Mouse (Mus musculus) hindbrain, embryonic 14.5 days (tissue): ENCODE results near the gene Vdac1. TPM values are rescaled to one million over a fixed set of nuclear protein-coding genes. Genes with fewer than 3 reads are reported as not detected.

Source experiments
- ATAC-seq: fragments of 200-750 bp; cut with Nextera tagmentation; 2 replicates; pipeline ENCODE4 v1.8.0; 2017; ENCODE audit warnings: moderate number of reproducible peaks, mild to moderate bottlenecking, moderate TSS enrichment, moderate library complexity; ENCODE audit not compliant: low FRiP score
- DNase-seq: peaks from one replicate; pipeline ENCODE4 v3.0.0-alpha.2; 2015; ENCODE audit warnings: low spot score
- H3K27ac ChIP-seq: fragments of 300-500 bp; sonication (generic); 2 replicates; pipeline ENCODE4 v1.5.1; 2014; ENCODE audit warnings: mild to moderate bottlenecking, moderate library complexity
- H3K27me3 ChIP-seq: fragments of 300-500 bp; sonication (generic); 2 replicates; pipeline ENCODE4 v1.6.1; 2014; ENCODE audit warnings: mild to moderate bottlenecking, low read length, mixed read lengths; ENCODE audit not compliant: control insufficient read depth, insufficient read depth
- H3K36me3 ChIP-seq: fragments of 300-500 bp; sonication (generic); replicated peaks from 2 replicates; pipeline ENCODE4 v1.6.1; 2014; ENCODE audit not compliant: control insufficient read depth, insufficient read depth
- H3K4me1 ChIP-seq: fragments of 300-500 bp; sonication (generic); replicated peaks from 2 replicates; pipeline ENCODE4 v1.6.1; 2014; ENCODE audit warnings: antibody characterized with exemption, low read length, mixed read lengths; ENCODE audit not compliant: control insufficient read depth, insufficient read depth
- H3K4me2 ChIP-seq: fragments of 300-500 bp; sonication (generic); replicated peaks from 2 replicates; pipeline ENCODE4 v1.6.1; 2014; ENCODE audit warnings: mild to moderate bottlenecking, moderate library complexity
- H3K4me3 ChIP-seq: fragments of 300-500 bp; sonication (generic); replicated peaks from 2 replicates; pipeline ENCODE4 v1.5.1; 2014; ENCODE audit warnings: mild to moderate bottlenecking, low read length
- H3K9ac ChIP-seq: fragments of 300-500 bp; sonication (generic); 2 replicates; pipeline ENCODE4 v1.6.1; 2014
- H3K9me3 ChIP-seq: fragments of 300-500 bp; sonication (generic); 2 replicates; pipeline ENCODE4 v1.6.1; 2016; ENCODE audit warnings: low read length; ENCODE audit not compliant: control insufficient read depth
- WGBS: fragments of 180-500 bp; shearing (Covaris S2); extraction: QIAGEN DNeasy Blood & Tissue Kit; methylation state at CpG from one replicate; pipeline ENCODE4 v1.1.7; 2014; 5-methylcytosine and 5-hydroxymethylcytosine counted together
- polyA plus RNA-seq: library from polyadenylated mRNA; unstranded; fragments of >200 nt; fragmentation: Nextera tagmentation; extraction: Ambion mirVana; gene quantifications from 2 replicates; pipeline ENCODE4 v1.2.1, GENCODE M21; 2014

The Vdac1 gene
- polyA plus RNA-seq, 1 experiment from 2014 or later, result 295 TPM

- under 1% methylated on average over 33 of the region's 33 CpGs for WGBS
- Histone ChIP-seq H3K36me3 (no peaks in the 10 kb centered on the region), H3K4me2 (peak overlapping the region; percentile 55), H3K27me3 (no peaks in the 10 kb centered on the region), H3K9ac (peak overlapping the region; percentile 86), H3K4me3 (peak overlapping the region; percentile 78), H3K4me1 (peaks cover 7% of the 10 kb centered on the region), H3K9me3 (no peaks in the 10 kb centered on the region), H3K27ac (peak overlapping the region; percentile 92)
- ATAC-seq, result peak; percentile 81
- DNase-seq, result peak; percentile 44
These were observed 36.0 kb downstream of the Vdac1 start for GRCm38 (mm10) chr11:52396597-52397188.

- 88% methylated on average over 4 of the region's 4 CpGs for WGBS
These were observed 36.8 kb downstream of the Vdac1 start for GRCm38 (mm10) chr11:52397385-52397987.

GRCm38 (mm10) chr11:52401476-52401875, 40.8 kb downstream of the Vdac1 start:
- Histone ChIP-seq H3K27me3 (no peaks in the 10 kb centered on the region), H3K4me2 (no peak overlapping the region), H3K27ac (no peak overlapping the region), H3K4me3 (no peak overlapping the region), H3K9ac (no peak overlapping the region), H3K36me3 (peaks cover 35% of the 10 kb centered on the region), H3K9me3 (no peaks in the 10 kb centered on the region), H3K4me1 (peaks cover 7% of the 10 kb centered on the region; the same call in 1 of the 2 replicates)
- DNase-seq (no peak), ATAC-seq (no peak)
- WGBS, result 83% methylated on average over 2 of the region's 2 CpGs

More at GRCm38 (mm10) chr11:52397385-52397987, 36.8 kb downstream of the Vdac1 start:
- Histone ChIP-seq H3K36me3 (no peaks in the 10 kb centered on the region), H3K4me1 (peaks cover 7% of the 10 kb centered on the region), H3K9me3 (no peaks in the 10 kb centered on the region), H3K4me2 (peak overlapping the region; percentile 55), H3K27me3 (no peaks in the 10 kb centered on the region), H3K27ac (no peak overlapping the region), H3K9ac (peak overlapping the region; percentile 86), H3K4me3 (peak overlapping the region; percentile 78)
- no peak for ATAC-seq
- no peak for DNase-seq

- H3K36me3 ChIP-seq, result peaks cover 46% of the 10 kb centered on the region
- DNase-seq (no peak), ATAC-seq (no peak)
- no peak overlapping the region for H3K4me3 ChIP-seq
- WGBS, result 70% methylated on average over 1 of the region's 1 CpGs
- H3K27me3 ChIP-seq, result no peaks in the 10 kb centered on the region
- no peak overlapping the region for H3K27ac ChIP-seq
- H3K9me3 ChIP-seq, result no peaks in the 10 kb centered on the region
- 0 out of 2 replicates have a peak, but pooled peaks cover 3% of the 10 kb centered on the region for H3K4me1 ChIP-seq
- H3K9ac ChIP-seq, result no peak overlapping the region
- no peak overlapping the region for H3K4me2 ChIP-seq
These were observed 41.9 kb downstream of the Vdac1 start for GRCm38 (mm10) chr11:52402566-52402965.

GRCm38 (mm10) chr11:52404209-52404608, 43.5 kb downstream of the Vdac1 start:
- Histone ChIP-seq H3K4me1 (0 out of 2 replicates have a peak, but pooled peaks cover 3% of the 10 kb centered on the region), H3K9me3 (no peaks in the 10 kb centered on the region), H3K9ac (no peak overlapping the region), H3K4me2 (no peak overlapping the region), H3K27ac (no peak overlapping the region), H3K4me3 (no peak overlapping the region), H3K27me3 (no peaks in the 10 kb centered on the region), H3K36me3 (peaks cover 63% of the 10 kb centered on the region)
- 89% methylated on average over 5 of the region's 5 CpGs for WGBS
- ATAC-seq (no peak), DNase-seq (no peak)

- no peak overlapping the region for H3K9ac ChIP-seq
- H3K36me3 ChIP-seq, result peaks cover 69% of the 10 kb centered on the region
- no peak overlapping the region for H3K4me2 ChIP-seq
- DNase-seq (no peak), ATAC-seq (no peak)
- 0 out of 2 replicates have a peak, but pooled peaks cover 3% of the 10 kb centered on the region for H3K4me1 ChIP-seq
- H3K27me3 ChIP-seq, result no peaks in the 10 kb centered on the region
- no peaks in the 10 kb centered on the region for H3K9me3 ChIP-seq
- 75% methylated on average over 9 of the region's 9 CpGs for WGBS
- H3K27ac ChIP-seq, result no peak overlapping the region
- H3K4me3 ChIP-seq, result no peak overlapping the region
These were observed 44.6 kb downstream of the Vdac1 start for GRCm38 (mm10) chr11:52405196-52405688.

GRCm38 (mm10) chr11:52409316-52409715, 48.7 kb downstream of the Vdac1 start:
- H3K9me3 ChIP-seq, result no peaks in the 10 kb centered on the region
- DNase-seq (no peak), ATAC-seq (no peak)
- H3K4me2 ChIP-seq, result no peak overlapping the region
- WGBS, result 79% methylated on average over 5 of the region's 5 CpGs
- H3K4me1 ChIP-seq, result no peaks in the 10 kb centered on the region
- H3K36me3 ChIP-seq, result peaks cover 54% of the 10 kb centered on the region
- H3K4me3 ChIP-seq, result no peak overlapping the region
- no peak overlapping the region for H3K9ac ChIP-seq
- H3K27me3 ChIP-seq, result no peaks in the 10 kb centered on the region
- H3K27ac ChIP-seq, result no peak overlapping the region

- DNase-seq, result no peak
- no peak overlapping the region for H3K9ac ChIP-seq
- no peak for ATAC-seq
- no peak overlapping the region for H3K4me2 ChIP-seq
- H3K27me3 ChIP-seq, result no peaks in the 10 kb centered on the region
- no peak overlapping the region for H3K27ac ChIP-seq
- no peaks in the 10 kb centered on the region for H3K36me3 ChIP-seq
- H3K4me1 ChIP-seq, result no peaks in the 10 kb centered on the region
- WGBS, result 82% methylated on average over 5 of the region's 5 CpGs
- no peaks in the 10 kb centered on the region for H3K9me3 ChIP-seq
- no peak overlapping the region for H3K4me3 ChIP-seq
These were observed 57.7 kb downstream of the Vdac1 start for GRCm38 (mm10) chr11:52418358-52418757.

- no peak overlapping the region for H3K4me2 ChIP-seq
- ATAC-seq (no peak), DNase-seq (no peak)
- H3K27me3 ChIP-seq, result no peaks in the 10 kb centered on the region
- no peak overlapping the region for H3K9ac ChIP-seq
- H3K27ac ChIP-seq, result no peak overlapping the region
- WGBS, result 58% methylated on average over 5 of the region's 5 CpGs
- no peaks in the 10 kb centered on the region for H3K9me3 ChIP-seq
- H3K4me1 ChIP-seq, result no peaks in the 10 kb centered on the region
- no peak overlapping the region for H3K4me3 ChIP-seq
- H3K36me3 ChIP-seq, result no peaks in the 10 kb centered on the region
These were observed 58.6 kb downstream of the Vdac1 start for GRCm38 (mm10) chr11:52419246-52419645.
